Mouse (Mus musculus): ENCODE data around the gene Mdh1. TPM values are rescaled to one million over a fixed set of nuclear protein-coding genes. Genes with fewer than 3 reads are reported as not detected.

The Mdh1 gene
- 863 and 881 TPM in 2 replicates for polyA plus RNA-seq (2012; rRNA removed)

GRCm38 (mm10) chr11:21571700-21572381 lies at the start of gene Mdh1, which contains the start of gene Wdpcp:
Mdh1 (minus strand) TSS chr11:21572367.
Wdpcp (plus strand) TSS chr11:21572235.
- peak; percentile 98 for TF ChIP-seq POLR2A (IDR thresholded peaks at IDR 0.05; ENCODE audit: extremely low read depth, insufficient read depth, low read length)
- TF ChIP-seq CTCF (IDR thresholded peaks at IDR 0.05; ENCODE audit: extremely low read depth, insufficient read depth, low read length), result no peak
- Histone ChIP-seq H3K4me1 (ENCODE audit: control insufficient read depth, insufficient read depth, low read length) (peaks cover 12% of the 10 kb centered on the region), H3K27ac (ENCODE audit: insufficient read depth, low read length) (peak within 1 kb of the TSS; percentile 72), H3K4me3 (ENCODE audit: insufficient read depth, low read length) (peak within 1 kb of the TSS; percentile 70)

- no peak for TF ChIP-seq POLR2A (IDR thresholded peaks at IDR 0.05; ENCODE audit: extremely low read depth, insufficient read depth, low read length)
- TF ChIP-seq CTCF (IDR thresholded peaks at IDR 0.05; ENCODE audit: extremely low read depth, insufficient read depth, low read length), result no peak
- no peak overlapping the region for H3K27ac ChIP-seq (ENCODE audit: insufficient read depth, low read length)
- H3K4me1 ChIP-seq (ENCODE audit: control insufficient read depth, insufficient read depth, low read length), result no peaks in the 10 kb centered on the region
- H3K4me3 ChIP-seq (ENCODE audit: insufficient read depth, low read length), result no peak overlapping the region
Observed at GRCm38 (mm10) chr11:21615915-21616314, 43.7 kb upstream of the Mdh1 start.

- Histone ChIP-seq H3K4me3 (ENCODE audit: insufficient read depth, low read length) (no peak overlapping the region), H3K27ac (ENCODE audit: insufficient read depth, low read length) (no peak overlapping the region), H3K4me1 (ENCODE audit: control insufficient read depth, insufficient read depth, low read length) (no peaks in the 10 kb centered on the region)
- no peak for TF ChIP-seq POLR2A (IDR thresholded peaks at IDR 0.05; ENCODE audit: extremely low read depth, insufficient read depth, low read length)
- no peak for TF ChIP-seq CTCF (IDR thresholded peaks at IDR 0.05; ENCODE audit: extremely low read depth, insufficient read depth, low read length)
Observed at GRCm38 (mm10) chr11:21602497-21602896, 30.3 kb upstream of the Mdh1 start.

- TF ChIP-seq CTCF (IDR thresholded peaks at IDR 0.05; ENCODE audit: extremely low read depth, insufficient read depth, low read length) (no peak), POLR2A (IDR thresholded peaks at IDR 0.05; ENCODE audit: extremely low read depth, insufficient read depth, low read length) (no peak)
- Histone ChIP-seq H3K4me3 (ENCODE audit: insufficient read depth, low read length) (no peak overlapping the region), H3K4me1 (ENCODE audit: control insufficient read depth, insufficient read depth, low read length) (no peaks in the 10 kb centered on the region), H3K27ac (ENCODE audit: insufficient read depth, low read length) (no peak overlapping the region)
Observed at GRCm38 (mm10) chr11:21583286-21583685, 11.1 kb upstream of the Mdh1 start.

GRCm38 (mm10) chr11:21581472-21581871 lies 9.3 kb upstream of the Mdh1 start:
- Histone ChIP-seq H3K4me3 (ENCODE audit: insufficient read depth, low read length) (no peak overlapping the region), H3K27ac (ENCODE audit: insufficient read depth, low read length) (no peak overlapping the region), H3K4me1 (ENCODE audit: control insufficient read depth, insufficient read depth, low read length) (no peaks in the 10 kb centered on the region)
- no peak for TF ChIP-seq POLR2A (IDR thresholded peaks at IDR 0.05; ENCODE audit: extremely low read depth, insufficient read depth, low read length)
- TF ChIP-seq CTCF (IDR thresholded peaks at IDR 0.05; ENCODE audit: extremely low read depth, insufficient read depth, low read length), result no peak

- peak overlapping the region; percentile 72; the same call in 1 of the 2 replicates for H3K27ac ChIP-seq (ENCODE audit: insufficient read depth, low read length)
- no peak for TF ChIP-seq POLR2A (IDR thresholded peaks at IDR 0.05; ENCODE audit: extremely low read depth, insufficient read depth, low read length)
- no peak for TF ChIP-seq CTCF (IDR thresholded peaks at IDR 0.05; ENCODE audit: extremely low read depth, insufficient read depth, low read length)
Observed at GRCm38 (mm10) chr11:21570973-21571372, 1.2 kb downstream of the Mdh1 start.

GRCm38 (mm10) chr11:21570109-21570474 lies 2.1 kb downstream of the Mdh1 start:
- Histone ChIP-seq H3K27ac (ENCODE audit: insufficient read depth, low read length) (no peak overlapping the region), H3K4me3 (ENCODE audit: insufficient read depth, low read length) (peak overlapping the region; percentile 70), H3K4me1 (ENCODE audit: control insufficient read depth, insufficient read depth, low read length) (peaks cover 15% of the 10 kb centered on the region)
- TF ChIP-seq CTCF (IDR thresholded peaks at IDR 0.05; ENCODE audit: extremely low read depth, insufficient read depth, low read length) (no peak), POLR2A (IDR thresholded peaks at IDR 0.05; ENCODE audit: extremely low read depth, insufficient read depth, low read length) (no peak)

More at GRCm38 (mm10) chr11:21570973-21571372, 1.2 kb downstream of the Mdh1 start:
- Histone ChIP-seq H3K4me3 (ENCODE audit: insufficient read depth, low read length) (peak overlapping the region; percentile 70), H3K4me1 (ENCODE audit: control insufficient read depth, insufficient read depth, low read length) (peaks cover 14% of the 10 kb centered on the region)

DNA sequence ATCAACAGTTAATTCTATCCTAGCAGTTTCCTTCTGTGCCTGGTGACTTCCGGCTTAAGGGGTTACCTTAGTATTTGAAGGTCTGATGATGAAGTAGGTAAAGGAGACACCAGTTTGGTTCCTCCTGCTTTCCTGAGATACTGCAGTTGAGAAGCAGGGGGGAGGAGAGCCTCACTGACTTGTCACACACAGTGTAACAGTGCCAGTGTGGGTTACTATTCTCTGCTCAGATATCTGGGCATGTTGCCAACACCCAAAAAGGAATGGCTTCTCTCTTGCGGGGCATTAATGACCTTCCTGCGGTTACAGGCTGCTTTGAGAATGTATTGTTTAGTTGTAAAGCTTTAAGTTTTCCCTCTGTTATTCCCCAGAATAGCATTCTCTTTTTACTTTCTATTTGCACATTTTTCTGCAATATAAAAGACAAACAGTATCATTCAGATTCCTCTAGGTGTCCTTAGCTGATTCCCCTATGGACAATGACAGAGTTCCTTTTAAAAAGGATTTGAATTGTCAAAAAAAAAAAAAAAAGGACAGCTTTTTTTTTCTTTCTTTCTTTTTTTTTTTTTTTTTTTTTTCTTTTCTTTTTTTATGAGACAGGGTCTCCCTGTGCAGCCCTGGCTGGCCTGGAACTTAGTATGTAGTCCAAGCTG lies 2.6 kb downstream of the Mdh1 start:
- Histone ChIP-seq H3K27ac (ENCODE audit: insufficient read depth, low read length) (no peak overlapping the region), H3K4me3 (ENCODE audit: insufficient read depth, low read length) (peak overlapping the region; percentile 70)

DNA sequence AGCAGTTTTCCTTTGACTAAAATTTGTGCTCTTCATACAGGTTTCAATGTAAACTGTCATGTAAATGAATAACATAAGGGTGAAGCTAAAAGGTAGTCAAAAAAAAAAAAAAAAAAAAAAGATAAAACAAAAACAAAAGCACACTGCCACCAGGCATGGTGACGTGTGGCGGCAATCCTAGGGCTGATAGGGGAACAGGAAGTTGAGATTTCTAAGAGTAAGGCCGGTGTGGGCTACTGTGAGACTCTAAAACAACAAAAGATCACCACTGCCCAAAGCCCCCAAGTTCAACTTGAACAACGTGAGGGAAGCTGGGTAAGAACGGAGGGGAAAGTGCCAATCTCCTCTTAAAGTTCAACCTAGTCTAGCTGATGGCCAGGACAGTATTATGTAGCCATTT lies 3.2 kb downstream of the Mdh1 start:
- no peak for TF ChIP-seq CTCF (IDR thresholded peaks at IDR 0.05; ENCODE audit: extremely low read depth, insufficient read depth, low read length)
- TF ChIP-seq POLR2A (IDR thresholded peaks at IDR 0.05; ENCODE audit: extremely low read depth, insufficient read depth, low read length), result no peak

More for the DNA sequence above, 2.6 kb downstream of the Mdh1 start:
- peaks cover 15% of the 10 kb centered on the region for H3K4me1 ChIP-seq (ENCODE audit: control insufficient read depth, insufficient read depth, low read length)
- TF ChIP-seq CTCF (IDR thresholded peaks at IDR 0.05; ENCODE audit: extremely low read depth, insufficient read depth, low read length) (no peak), POLR2A (IDR thresholded peaks at IDR 0.05; ENCODE audit: extremely low read depth, insufficient read depth, low read length) (no peak)

GRCm38 (mm10) chr11:21567733-21568132 lies 4.4 kb downstream of the Mdh1 start:
- Histone ChIP-seq H3K27ac (ENCODE audit: insufficient read depth, low read length) (no peak overlapping the region), H3K4me3 (ENCODE audit: insufficient read depth, low read length) (no peak overlapping the region), H3K4me1 (ENCODE audit: control insufficient read depth, insufficient read depth, low read length) (peaks cover 17% of the 10 kb centered on the region)
- TF ChIP-seq CTCF (IDR thresholded peaks at IDR 0.05; ENCODE audit: extremely low read depth, insufficient read depth, low read length) (no peak), POLR2A (IDR thresholded peaks at IDR 0.05; ENCODE audit: extremely low read depth, insufficient read depth, low read length) (no peak)

More for the DNA sequence above, 3.2 kb downstream of the Mdh1 start:
- Histone ChIP-seq H3K4me1 (ENCODE audit: control insufficient read depth, insufficient read depth, low read length) (peaks cover 15% of the 10 kb centered on the region), H3K27ac (ENCODE audit: insufficient read depth, low read length) (no peak overlapping the region), H3K4me3 (ENCODE audit: insufficient read depth, low read length) (peak overlapping the region; percentile 70; the same call in 1 of the 2 replicates)
